Mouse (Mus musculus) olfactory bulb, adult 2 months (tissue): Measurements from ENCODE around the gene Tbc1d24.

ENCODE experiments used
- CTCF ChIP-seq: fragments of 200-500 bp; IDR thresholded peaks from 2 replicates; pipeline ENCODE4 v1.5.1; 2012; ENCODE audit warnings: low read depth, mild to moderate bottlenecking, low read length, moderate library complexity; ENCODE audit not compliant: insufficient read depth
- POLR2A ChIP-seq: fragments of 200-500 bp; IDR thresholded peaks from 2 replicates; pipeline ENCODE4 v1.6.1; 2012; ENCODE audit warnings: mild to moderate bottlenecking, low read depth, low read length, moderate library complexity; ENCODE audit not compliant: insufficient read depth

GRCm38 (mm10) chr17:24203068-24203467 lies 2.3 kb downstream of the Tbc1d24 start:
- TF ChIP-seq POLR2A (no peak), CTCF (no peak)
